Mouse (Mus musculus) hindbrain, embryonic 13.5 days (tissue): ENCODE data around the gene Ssb. TPM values are rescaled to one million over a fixed set of nuclear protein-coding genes. Genes with fewer than 3 reads are reported as not detected.
"Not testable (repeated sequence)": the region's sequence is repeated elsewhere in the genome, so short reads cannot be mapped to it uniquely, and the experiment has no call there.

ENCODE experiments used
- ATAC-seq: fragments of 200-750 bp; cut with Nextera tagmentation; 2 replicates; pipeline ENCODE4 v1.8.0; 2017; ENCODE audit warnings: moderate TSS enrichment; ENCODE audit not compliant: low FRiP score
- H3K27ac ChIP-seq: fragments of 300-500 bp; sonication (generic); 2 replicates; pipeline ENCODE4 v1.5.1; 2015; ENCODE audit warnings: inconsistent platforms, mild to moderate bottlenecking, moderate library complexity
- H3K27me3 ChIP-seq: fragments of 300-500 bp; sonication (generic); 2 replicates; pipeline ENCODE4 v1.6.1; 2015; ENCODE audit warnings: mild to moderate bottlenecking, inconsistent platforms
- H3K36me3 ChIP-seq: fragments of 300-500 bp; sonication (generic); 2 replicates; pipeline ENCODE4 v1.6.1; 2015; ENCODE audit warnings: mild to moderate bottlenecking, inconsistent platforms
- H3K4me1 ChIP-seq: fragments of 300-500 bp; sonication (generic); replicated peaks from 2 replicates; pipeline ENCODE4 v1.6.1; 2015; ENCODE audit warnings: inconsistent platforms
- H3K4me2 ChIP-seq: fragments of 300-500 bp; sonication (generic); 2 replicates; pipeline ENCODE4 v1.6.1; 2015; ENCODE audit warnings: inconsistent platforms, mild to moderate bottlenecking, moderate library complexity
- H3K4me3 ChIP-seq: fragments of 300-500 bp; sonication (generic); 2 replicates; pipeline ENCODE4 v1.5.1; 2015; ENCODE audit warnings: mild to moderate bottlenecking, inconsistent platforms
- H3K9ac ChIP-seq: fragments of 300-500 bp; sonication (generic); 2 replicates; pipeline ENCODE4 v1.6.1; 2015; ENCODE audit warnings: mild to moderate bottlenecking, inconsistent platforms
- H3K9me3 ChIP-seq: fragments of 300-500 bp; sonication (generic); 2 replicates; pipeline ENCODE4 v1.6.1; 2016; ENCODE audit warnings: inconsistent platforms
- WGBS: fragments of 180-500 bp; shearing (Covaris S2); methylation state at CpG from one replicate; pipeline ENCODE4 v1.1.7; 2015; 5-methylcytosine and 5-hydroxymethylcytosine counted together
- polyA plus RNA-seq: library from polyadenylated mRNA; unstranded; fragments of >200 nt; fragmentation: Nextera tagmentation; extraction: Ambion mirVana; gene quantifications from 2 replicates; pipeline ENCODE4 v1.2.1, GENCODE M21; 2015

Ssb gene
- polyA plus RNA-seq, 1 experiment from 2014 or later: 335 TPM

GRCm38 (mm10) chr2:69907394-69907793 is 46.0 kb downstream of the Ssb start:
- H3K27me3 ChIP-seq, H3K36me3 ChIP-seq, H3K4me1 ChIP-seq, H3K9ac ChIP-seq, H3K4me3 ChIP-seq, ATAC-seq, H3K9me3 ChIP-seq, H3K4me2 ChIP-seq, H3K27ac ChIP-seq: not testable (repeated sequence)
- 89% methylated on average over 4 of the region's 4 CpGs for WGBS

GRCm38 (mm10) chr2:69912801-69913200 is 51.4 kb downstream of the Ssb start:
- no peak for ATAC-seq
- 42% methylated on average over 2 of the region's 2 CpGs for WGBS
- no peak overlapping the region for H3K9ac ChIP-seq
- H3K4me1 ChIP-seq: no peaks in the 10 kb centered on the region
- no peaks in the 10 kb centered on the region for H3K27me3 ChIP-seq
- no peak overlapping the region for H3K4me2 ChIP-seq
- peaks cover 17% of the 10 kb centered on the region for H3K36me3 ChIP-seq
- no peak overlapping the region for H3K27ac ChIP-seq
- no peaks in the 10 kb centered on the region; the same call in 1 of the 2 replicates for H3K9me3 ChIP-seq
- H3K4me3 ChIP-seq: no peak overlapping the region

GRCm38 (mm10) chr2:69917301-69917700 is 55.9 kb downstream of the Ssb start:
- ATAC-seq: no peak
- Histone ChIP-seq H3K4me3 (no peak overlapping the region), H3K4me1 (no peaks in the 10 kb centered on the region), H3K9me3 (no peaks in the 10 kb centered on the region), H3K27ac (no peak overlapping the region), H3K9ac (no peak overlapping the region), H3K36me3 (peaks cover 38% of the 10 kb centered on the region), H3K27me3 (no peaks in the 10 kb centered on the region), H3K4me2 (no peak overlapping the region)
- WGBS: 89% methylated on average over 3 of the region's 3 CpGs

Other genes starting within 250 kb of the Ssb start
- 23.5 and 28.1 TPM in 2 replicates for gene Bbs5, start 214.4 kb upstream of the Ssb start, polyA plus RNA-seq
- 0.36 and 0.48 TPM in 2 replicates for gene Klhl41, start 191.4 kb upstream of the Ssb start, polyA plus RNA-seq
- gene Fastkd1, start 148.0 kb upstream of the Ssb start, polyA plus RNA-seq: 13.5 and 13.6 TPM in 2 replicates
- 136 and 143 TPM in 2 replicates for gene Ppig, start 139.0 kb upstream of the Ssb start, polyA plus RNA-seq
- 4.0 and 4.4 TPM in 2 replicates for gene Ccdc173, start 72.0 kb upstream of the Ssb start, polyA plus RNA-seq
- 41.3 and 43.3 TPM in 2 replicates for gene Phospho2, start 71.9 kb upstream of the Ssb start, polyA plus RNA-seq
- gene Klhl23, start 39.6 kb upstream of the Ssb start, polyA plus RNA-seq: 66.8 and 67.4 TPM in 2 replicates
- 28.5 and 30.4 TPM in 2 replicates for gene Mettl5, start 24.1 kb downstream of the Ssb start, polyA plus RNA-seq
- gene Ubr3, start 35.7 kb downstream of the Ssb start, polyA plus RNA-seq: 15.1 and 15.8 TPM in 2 replicates
- gene Myo3b, start 177.6 kb downstream of the Ssb start, polyA plus RNA-seq: 0.12 and 0.39 TPM in 2 replicates